Comparison of ENCODE assay signal across 8 mouse cellular contexts in genomic region chr4:82531977-82532376, GRCm38 (mm10).
DNase-seq lines count a peak whose midpoint lies in the region; ATAC-seq and TF ChIP-seq lines count a peak whose summit lies in the region.

No protein-coding gene starts in this region.

- H3K9ac ChIP-seq in heart, embryonic 12.5 days = peak overlapping the region; percentile 7; the same call in 1 of the 2 replicates
- peak overlapping the region; percentile 63 for H3K9ac ChIP-seq in heart, embryonic 16.5 days (ENCODE audit: low read length)
- no peak overlapping the region; the same call in 1 of the 2 replicates for H3K9ac ChIP-seq in midbrain, embryonic 12.5 days (replicated peaks)

- no peaks in the 10 kb centered on the region for H3K36me3 ChIP-seq in heart, embryonic 12.5 days
- H3K36me3 ChIP-seq in heart, embryonic 16.5 days (ENCODE audit: control insufficient read depth, insufficient read depth) = no peaks in the 10 kb centered on the region
- H3K36me3 ChIP-seq in midbrain, embryonic 12.5 days = no peaks in the 10 kb centered on the region

- H3K27ac ChIP-seq in heart, embryonic 12.5 days (ENCODE audit: poor library complexity, severe bottlenecking) = peak overlapping the region; percentile 65
- peak overlapping the region; percentile 38; the same call in 1 of the 2 replicates for H3K27ac ChIP-seq in cortical plate, adult 2 months (ENCODE audit: insufficient read depth, low read length)
- H3K27ac ChIP-seq in heart, embryonic 16.5 days (ENCODE audit: low read length) = peak overlapping the region; percentile 82
- H3K27ac ChIP-seq in midbrain, embryonic 12.5 days (replicated peaks) = peak overlapping the region; percentile 91

- no peaks in the 10 kb centered on the region for H3K27me3 ChIP-seq in heart, embryonic 12.5 days (replicated peaks)
- H3K27me3 ChIP-seq in heart, embryonic 16.5 days (ENCODE audit: control insufficient read depth, insufficient read depth, low read length) = no peaks in the 10 kb centered on the region
- peaks cover 29% of the 10 kb centered on the region for H3K27me3 ChIP-seq in midbrain, embryonic 12.5 days

- WGBS in heart, embryonic 12.5 days = 50% methylated on average over 5 of the region's 5 CpGs
- 44% methylated on average over 5 of the region's 5 CpGs for WGBS in heart, embryonic 16.5 days
- WGBS in midbrain, embryonic 12.5 days = 35% methylated on average over 5 of the region's 5 CpGs

- no peak overlapping the region for H3K4me3 ChIP-seq in heart, embryonic 12.5 days
- no peak overlapping the region for H3K4me3 ChIP-seq in cortical plate, adult 2 months (ENCODE audit: insufficient read depth, low read length)
- H3K4me3 ChIP-seq in heart, embryonic 16.5 days (ENCODE audit: low read length) = no peak overlapping the region
- H3K4me3 ChIP-seq in midbrain, embryonic 12.5 days = no peak overlapping the region

- peaks cover 60% of the 10 kb centered on the region for H3K4me1 ChIP-seq in heart, embryonic 12.5 days (replicated peaks)
- H3K4me1 ChIP-seq in cortical plate, adult 2 months (ENCODE audit: control insufficient read depth, insufficient read depth, low read length) = no peaks in the 10 kb centered on the region; the same call in 1 of the 2 replicates
- H3K4me1 ChIP-seq in heart, embryonic 16.5 days (ENCODE audit: control insufficient read depth, insufficient read depth, low read length) = peaks cover 63% of the 10 kb centered on the region
- peaks cover 40% of the 10 kb centered on the region for H3K4me1 ChIP-seq in midbrain, embryonic 12.5 days

- no peak overlapping the region for H3K4me2 ChIP-seq in heart, embryonic 12.5 days
- peak overlapping the region; percentile 47; the same call in 1 of the 2 replicates for H3K4me2 ChIP-seq in heart, embryonic 16.5 days (ENCODE audit: low read depth, low read length)
- peak overlapping the region; percentile 32 for H3K4me2 ChIP-seq in midbrain, embryonic 12.5 days (replicated peaks)

- no peaks in the 10 kb centered on the region for H3K9me3 ChIP-seq in heart, embryonic 12.5 days (replicated peaks)
- H3K9me3 ChIP-seq in heart, embryonic 16.5 days (replicated peaks; ENCODE audit: control insufficient read depth, low read length) = no peaks in the 10 kb centered on the region
- no peaks in the 10 kb centered on the region for H3K9me3 ChIP-seq in midbrain, embryonic 12.5 days

- TF ChIP-seq CTCF in cortical plate, adult 2 months (IDR thresholded peaks at IDR 0.05; ENCODE audit: extremely low read depth, insufficient read depth, low read length) = no peak

- ATAC-seq in heart, embryonic 12.5 days (ENCODE audit: insufficient number of reproducible peaks, low FRiP score) = no peak
- ATAC-seq in heart, embryonic 16.5 days (replicated peaks; ENCODE audit: extremely low read depth, insufficient read depth, low FRiP score) = no peak
- peak; percentile 16; the same call in 1 of the 2 replicates for ATAC-seq in midbrain, embryonic 12.5 days (ENCODE audit: low FRiP score, low read depth)

- DNase-seq in heart, adult 18-20 months = no peak
- DNase-seq in left cerebral cortex, adult 9 months (ENCODE audit: low spot score in 2 of 2) = no peak
- no peak for DNase-seq in ovary, postnatal 10 days (ENCODE audit: low spot score)
- no peak for DNase-seq in left cerebral cortex, postnatal 25 days (ENCODE audit: low spot score in 2 of 2)

- intact Hi-C loops in left cerebral cortex, postnatal 25 days (cut with DNase I) = no loop called here

- no peak for TF ChIP-seq POLR2A in cortical plate, adult 2 months (IDR thresholded peaks at IDR 0.05; ENCODE audit: extremely low read depth, insufficient read depth, low read length)

Comparison
In these comparisons a context has a peak if more than half of its experiments do, and no peak if none do; other contexts are left out.
1. H3K27ac ChIP-seq: peak in every context shown above with its lines; median percentile 91 in midbrain, embryonic 12.5 days; 82 in heart, embryonic 16.5 days; 65 in heart, embryonic 12.5 days; 38 in cortical plate, adult 2 months.